Comparison of ENCODE assay signal across 18 mouse cellular contexts in the genomic region with DNA sequence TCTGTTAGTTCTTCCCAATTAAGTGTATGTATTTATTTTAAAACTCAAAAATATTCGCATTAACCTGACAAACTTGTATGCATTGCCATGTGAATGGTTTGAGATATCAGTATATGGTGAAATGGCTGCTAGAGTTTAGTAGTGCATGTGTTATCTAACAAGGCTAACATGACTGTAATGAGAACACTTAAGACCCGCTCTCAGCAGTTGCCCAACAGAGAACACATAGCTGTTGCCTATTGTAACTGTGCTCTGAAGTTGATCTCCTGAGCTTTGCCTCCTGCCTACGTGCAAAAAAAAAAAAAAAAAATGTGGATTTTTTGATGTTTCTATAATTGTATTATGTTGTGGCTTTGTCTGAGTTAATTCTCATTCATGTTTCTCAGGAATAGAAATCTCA.
"Had no signal": no experiment of that assay in that cellular context is flagged by ENCODE, and none has a peak within 500 bp of the region (broad histone marks: within the 10 kb centered on the region; RNA-seq: fewer than 3 reads in every experiment).

No protein-coding gene starts in this region.

- H3K4me1 ChIP-seq: liver, embryonic 12.5 days; midbrain, embryonic 15.5 days; neural tube, embryonic 13.5 days; neural tube, embryonic 15.5 days had no signal

- ATAC-seq: liver, embryonic 12.5 days; midbrain, embryonic 15.5 days had no signal

- DNase-seq: lung, adult 18-20 months; lung, embryonic 14.5 days; lung, postnatal 4 days; retina, postnatal 1 day; right cerebral cortex, adult 18-20 months; right cerebral cortex, postnatal 25 days; right cerebral cortex, postnatal 4 days; spleen, adult 18-20 months; thymus, adult 18-20 months; thymus, postnatal 14 days; thymus, postnatal 36 days had no signal

- H3K27ac ChIP-seq: liver, embryonic 12.5 days; liver, embryonic 14.5 days; midbrain, embryonic 10.5 days; midbrain, embryonic 15.5 days; neural tube, embryonic 13.5 days; neural tube, embryonic 15.5 days had no signal

- H3K9ac ChIP-seq: liver, embryonic 12.5 days; liver, embryonic 14.5 days; lung, embryonic 14.5 days; midbrain, embryonic 15.5 days; neural tube, embryonic 13.5 days; neural tube, embryonic 15.5 days had no signal

- H3K9me3 ChIP-seq: liver, embryonic 12.5 days; midbrain, embryonic 10.5 days; midbrain, embryonic 15.5 days; neural tube, embryonic 13.5 days; neural tube, embryonic 15.5 days had no signal

- H3K4me3 ChIP-seq: liver, embryonic 12.5 days; midbrain, embryonic 10.5 days; midbrain, embryonic 15.5 days; myocyte; neural tube, embryonic 13.5 days; neural tube, embryonic 15.5 days had no signal

- H3K4me2 ChIP-seq: liver, embryonic 12.5 days; lung, embryonic 14.5 days; midbrain, embryonic 15.5 days; neural tube, embryonic 13.5 days; neural tube, embryonic 15.5 days had no signal

- H3K27me3 ChIP-seq: liver, embryonic 12.5 days; midbrain, embryonic 15.5 days; neural tube, embryonic 13.5 days; neural tube, embryonic 15.5 days had no signal

- H3K36me3 ChIP-seq: liver, embryonic 12.5 days; midbrain, embryonic 10.5 days; midbrain, embryonic 15.5 days; neural tube, embryonic 13.5 days; neural tube, embryonic 15.5 days had no signal
